Mouse (Mus musculus) myocyte (in vitro differentiated cells): ENCODE measurements around the gene Dynll1. TPM values are rescaled to one million over a fixed set of nuclear protein-coding genes. Genes with fewer than 3 reads are reported as not detected.
A peak's percentile ranks its signal among the peaks of the same experiment; 100 is the strongest.

ENCODE experiments used
- H3K27me3 ChIP-seq: one replicate; pipeline ENCODE4 v1.6.1; 2011; ENCODE audit not compliant: control insufficient read depth, insufficient read depth, insufficient read length
- H3K36me3 ChIP-seq: one replicate; pipeline ENCODE4 v1.6.1; 2011; ENCODE audit not compliant: control insufficient read depth, insufficient read depth
- H3K4me2 ChIP-seq: one replicate; pipeline ENCODE4 v1.6.1; 2011; ENCODE audit warnings: low read depth, control low read depth
- H3K4me3 ChIP-seq: one replicate; pipeline ENCODE4 v1.5.1; 2011; ENCODE audit warnings: mild to moderate bottlenecking, control low read depth, moderate library complexity
- H3K79me2 ChIP-seq: one replicate; pipeline ENCODE4 v1.6.1; 2011; ENCODE audit not compliant: control insufficient read depth, insufficient read depth
- H3ac ChIP-seq: one replicate; pipeline ENCODE4 v1.6.1; 2011; ENCODE audit not compliant: control insufficient read depth, insufficient read length
- CEBPB ChIP-seq: IDR thresholded peaks from 2 replicates; pipeline ENCODE4 v1.6.1; 2011; ENCODE audit warnings: mild to moderate bottlenecking, moderate library complexity; ENCODE audit not compliant: poor library complexity, insufficient read depth, severe bottlenecking
- E2F4 ChIP-seq: IDR thresholded peaks from one replicate; pipeline ENCODE4 v1.6.1; 2011; ENCODE audit warnings: mild to moderate bottlenecking, control low read depth, moderate library complexity; ENCODE audit not compliant: insufficient read depth
- MAX ChIP-seq: IDR thresholded peaks from one replicate; pipeline ENCODE4 v1.6.1; 2011; ENCODE audit warnings: low read depth, mild to moderate bottlenecking, control low read depth
- MYOD1 ChIP-seq, 3 experiments: IDR thresholded peaks; one replicate each; pipeline ENCODE4 v1.6.1; 2011; ENCODE audit warnings: control low read depth in 2 of 3, low read depth in 2 of 3, mild to moderate bottlenecking in 2 of 3, moderate library complexity in 1 of 3; ENCODE audit not compliant: insufficient read length in 2 of 3, control insufficient read depth in 1 of 3
- MYOG ChIP-seq, 3 experiments: IDR thresholded peaks; one replicate each; pipeline ENCODE4 v1.6.1; 2011; ENCODE audit warnings: control low read depth in 2 of 3, low read depth in 2 of 3, mild to moderate bottlenecking in 2 of 3; ENCODE audit not compliant: insufficient read length in 2 of 3, control insufficient read depth in 1 of 3, insufficient read depth in 1 of 3
- POLR2A ChIP-seq: IDR thresholded peaks from one replicate; pipeline ENCODE4 v1.6.1; 2011; ENCODE audit warnings: low read depth, mild to moderate bottlenecking, control low read depth, moderate library complexity; ENCODE audit not compliant: insufficient read length
- POLR2AphosphoS2 ChIP-seq: IDR thresholded peaks from one replicate; pipeline ENCODE4 v1.6.1; 2011; ENCODE audit warnings: low read depth, control low read depth; ENCODE audit not compliant: insufficient read length
- REST ChIP-seq: IDR thresholded peaks from one replicate; pipeline ENCODE4 v1.6.1; 2011; ENCODE audit warnings: mild to moderate bottlenecking, control low read depth, moderate library complexity; ENCODE audit not compliant: insufficient read depth, insufficient read length
- SRF ChIP-seq: IDR thresholded peaks from one replicate; pipeline ENCODE4 v1.6.1; 2011; ENCODE audit warnings: low read depth; ENCODE audit not compliant: control insufficient read depth, insufficient read length
- TCF12 ChIP-seq: IDR thresholded peaks from one replicate; pipeline ENCODE4 v1.6.1; 2011; ENCODE audit warnings: mild to moderate bottlenecking, control low read depth; ENCODE audit not compliant: poor library complexity, insufficient read depth, severe bottlenecking
- TCF3 ChIP-seq: IDR thresholded peaks from one replicate; pipeline ENCODE4 v1.6.1; 2011; ENCODE audit warnings: low read depth, control low read depth; ENCODE audit not compliant: insufficient read length
- USF1 ChIP-seq: IDR thresholded peaks from one replicate; pipeline ENCODE4 v1.6.1; 2011; ENCODE audit warnings: low read depth, mild to moderate bottlenecking, control low read depth, moderate library complexity
- polyA plus RNA-seq: library from polyadenylated mRNA; unstranded; fragments of >200 nt; fragmentation: generic; extraction: Trizol; gene quantifications from one replicate; pipeline ENCODE4 v1.2.1, GENCODE M21; 2012; ENCODE audit warnings: missing spikeins

Gene Dynll1
- polyA plus RNA-seq, 1 experiment: 585 TPM

GRCm38 (mm10) chr5:115279226-115280049, 21.4 kb downstream of the Dynll1 start, which contains the start of gene Coq5:
Coq5 (plus strand) TSS chr5:115279666.
- Histone ChIP-seq H3K36me3 (peaks cover 5% of the 10 kb centered on the region), H3K27me3 (no peaks in the 10 kb centered on the region)
- peak in 1 of 3 experiments; percentile 7 for TF ChIP-seq MYOG (IDR thresholded peaks at IDR 0.05; ENCODE audit: control insufficient read depth in 1 of 3, insufficient read depth in 1 of 3, insufficient read length in 2 of 3, low read depth in 2 of 3)
- TF ChIP-seq MYOD1 (IDR thresholded peaks at IDR 0.05; ENCODE audit: control insufficient read depth in 1 of 3, insufficient read length in 2 of 3, low read depth in 2 of 3): peak in 1 of 3 experiments; percentile 63
- no peak for TF ChIP-seq MAX
- no peak for TF ChIP-seq TCF3
- no peak for TF ChIP-seq REST
- TF ChIP-seq SRF: no peak
- TF ChIP-seq POLR2A: peak; percentile 92
- TF ChIP-seq E2F4: no peak
- TF ChIP-seq POLR2AphosphoS2: peak; percentile 83
- TF ChIP-seq TCF12: no peak
- peak; percentile 57; the same call in 1 of the 2 replicates for TF ChIP-seq CEBPB
- no peak for TF ChIP-seq USF1

GRCm38 (mm10) chr5:115278785-115279184, 22.0 kb downstream of the Dynll1 start:
- H3K4me2 ChIP-seq: no peak overlapping the region
- peaks cover 5% of the 10 kb centered on the region for H3K36me3 ChIP-seq
- no peak overlapping the region for H3ac ChIP-seq
- H3K4me3 ChIP-seq: peak overlapping the region; percentile 86
- H3K27me3 ChIP-seq: no peaks in the 10 kb centered on the region
- no peak for TF ChIP-seq TCF3
- TF ChIP-seq MYOG (IDR thresholded peaks at IDR 0.05; ENCODE audit: control insufficient read depth in 1 of 3, insufficient read depth in 1 of 3, insufficient read length in 2 of 3, low read depth in 2 of 3): no peak
- no peak for TF ChIP-seq SRF
- no peak for TF ChIP-seq POLR2A
- no peak for TF ChIP-seq TCF12
- TF ChIP-seq POLR2AphosphoS2: no peak
- no peak for TF ChIP-seq MYOD1 (IDR thresholded peaks at IDR 0.05; ENCODE audit: control insufficient read depth in 1 of 3, insufficient read length in 2 of 3, low read depth in 2 of 3)
- TF ChIP-seq E2F4: no peak
- no peak for TF ChIP-seq CEBPB
- no peak for TF ChIP-seq MAX
- no peak for TF ChIP-seq USF1
- TF ChIP-seq REST: no peak
- peaks cover 21% of the 10 kb centered on the region for H3K79me2 ChIP-seq

More at GRCm38 (mm10) chr5:115279226-115280049, 21.4 kb downstream of the Dynll1 start, which contains the start of gene Coq5:
- Histone ChIP-seq H3K4me2 (peak within 1 kb of the TSS; percentile 99), H3K4me3 (peak within 1 kb of the TSS; percentile 86), H3ac (peak within 1 kb of the TSS; percentile 53), H3K79me2 (peaks cover 21% of the 10 kb centered on the region)

- peaks cover 21% of the 10 kb centered on the region for H3K79me2 ChIP-seq
- no peak overlapping the region for H3ac ChIP-seq
- H3K4me2 ChIP-seq: no peak overlapping the region
- TF ChIP-seq POLR2A (no peak), MAX (no peak), TCF3 (no peak), REST (no peak), CEBPB (no peak), SRF (no peak), POLR2AphosphoS2 (no peak), MYOG (IDR thresholded peaks at IDR 0.05; ENCODE audit: control insufficient read depth in 1 of 3, insufficient read depth in 1 of 3, insufficient read length in 2 of 3, low read depth in 2 of 3) (no peak), E2F4 (no peak), USF1 (no peak), MYOD1 (IDR thresholded peaks at IDR 0.05; ENCODE audit: control insufficient read depth in 1 of 3, insufficient read length in 2 of 3, low read depth in 2 of 3) (no peak)
- no peaks in the 10 kb centered on the region for H3K27me3 ChIP-seq
- no peak overlapping the region for H3K4me3 ChIP-seq
- no peaks in the 10 kb centered on the region for H3K36me3 ChIP-seq
Observed at GRCm38 (mm10) chr5:115278053-115278452, 22.7 kb downstream of the Dynll1 start.

GRCm38 (mm10) chr5:115275998-115276397, 24.8 kb downstream of the Dynll1 start:
- TF ChIP-seq E2F4: no peak
- TF ChIP-seq TCF12: no peak
- no peak for TF ChIP-seq POLR2AphosphoS2
- no peak for TF ChIP-seq REST
- TF ChIP-seq MYOD1 (IDR thresholded peaks at IDR 0.05; ENCODE audit: control insufficient read depth in 1 of 3, insufficient read length in 2 of 3, low read depth in 2 of 3): no peak
- no peak overlapping the region for H3K4me3 ChIP-seq
- no peak overlapping the region for H3ac ChIP-seq
- H3K79me2 ChIP-seq: peaks cover 27% of the 10 kb centered on the region
- no peak overlapping the region for H3K4me2 ChIP-seq
- no peaks in the 10 kb centered on the region for H3K36me3 ChIP-seq
- no peaks in the 10 kb centered on the region for H3K27me3 ChIP-seq

GRCm38 (mm10) chr5:115274771-115275170, 26.0 kb downstream of the Dynll1 start:
- Histone ChIP-seq H3K27me3 (no peaks in the 10 kb centered on the region), H3K79me2 (peaks cover 28% of the 10 kb centered on the region), H3K4me2 (no peak overlapping the region), H3K36me3 (no peaks in the 10 kb centered on the region), H3ac (no peak overlapping the region), H3K4me3 (no peak overlapping the region)
- TF ChIP-seq USF1 (no peak), SRF (peak; percentile 63)
